Mouse (Mus musculus): ENCODE results near the gene Ngdn. TPM values are rescaled to one million over a fixed set of nuclear protein-coding genes. Genes with fewer than 3 reads are reported as not detected.
"Not testable (repeated sequence)": the region's sequence is repeated elsewhere in the genome, so short reads cannot be mapped to it uniquely, and the experiment has no call there.

Gene Ngdn
- polyA plus RNA-seq, 1 experiment from 2014 or later: 81.3 TPM

GRCm38 (mm10) chr14:54988882-54989281, 26.4 kb upstream of the Ngdn start:
- no peaks in the 10 kb centered on the region for H3K4me1 ChIP-seq
- H3K4me2 ChIP-seq (replicated peaks): no peak overlapping the region
- no peak overlapping the region for H3K9ac ChIP-seq
- H3K27ac ChIP-seq: no peak overlapping the region
- no peaks in the 10 kb centered on the region for H3K9me3 ChIP-seq
- no peak overlapping the region for H3K4me3 ChIP-seq
- ATAC-seq (ENCODE audit: insufficient number of reproducible peaks, insufficient read depth, low FRiP score, low TSS enrichment): no peak
- no peaks in the 10 kb centered on the region for H3K36me3 ChIP-seq
- 90% methylated on average over 13 of the region's 13 CpGs for WGBS
- 0 out of 2 replicates have a peak, but pooled peaks cover 4% of the 10 kb centered on the region for H3K27me3 ChIP-seq

DNA sequence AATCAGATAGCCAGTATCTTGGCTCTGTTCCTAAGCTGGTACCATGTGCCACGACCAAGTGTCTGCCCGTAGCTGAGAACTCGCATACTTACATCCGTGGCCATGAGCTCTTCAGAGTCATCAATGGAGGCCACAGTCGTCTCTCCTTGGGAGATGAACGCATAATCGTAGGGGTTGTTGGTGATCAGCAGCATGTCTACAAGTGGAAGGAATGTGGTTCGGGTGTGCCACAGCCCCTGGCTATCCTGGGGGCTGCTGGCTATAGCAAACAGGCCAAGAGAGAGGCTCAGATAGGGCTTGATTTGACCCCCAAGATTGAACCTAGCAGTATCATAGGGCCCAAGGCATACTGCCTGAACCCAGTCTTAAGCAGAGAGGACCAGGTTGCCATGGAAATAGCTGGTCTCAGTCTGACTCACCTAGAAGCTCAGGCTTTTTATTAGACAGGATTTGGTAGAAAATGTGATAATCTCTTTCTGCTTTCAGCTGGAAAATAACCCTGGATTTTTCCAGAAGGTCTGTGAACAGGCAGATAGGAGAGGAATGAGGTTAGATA, 25.3 kb upstream of the Ngdn start:
- H3K4me2 ChIP-seq (replicated peaks): no peak overlapping the region
- no peak overlapping the region for H3K27ac ChIP-seq
- H3K36me3 ChIP-seq: no peaks in the 10 kb centered on the region
- 85% methylated on average over 8 of the region's 8 CpGs for WGBS
- H3K9ac ChIP-seq: no peak overlapping the region
- 0 out of 2 replicates have a peak, but pooled peaks cover 1% of the 10 kb centered on the region for H3K27me3 ChIP-seq
- no peak overlapping the region for H3K4me3 ChIP-seq
- H3K9me3 ChIP-seq: no peaks in the 10 kb centered on the region
- ATAC-seq (ENCODE audit: insufficient number of reproducible peaks, insufficient read depth, low FRiP score, low TSS enrichment): no peak
- peaks cover 9% of the 10 kb centered on the region for H3K4me1 ChIP-seq

GRCm38 (mm10) chr14:54992196-54992595, 23.1 kb upstream of the Ngdn start:
- H3K36me3 ChIP-seq: no peaks in the 10 kb centered on the region
- no peak overlapping the region for H3K9ac ChIP-seq
- WGBS: 91% methylated on average over 10 of the region's 10 CpGs
- peaks cover 26% of the 10 kb centered on the region for H3K4me1 ChIP-seq
- no peak overlapping the region for H3K27ac ChIP-seq
- no peak overlapping the region for H3K4me3 ChIP-seq
- no peaks in the 10 kb centered on the region for H3K27me3 ChIP-seq
- no peak for ATAC-seq (ENCODE audit: insufficient number of reproducible peaks, insufficient read depth, low FRiP score, low TSS enrichment)
- H3K9me3 ChIP-seq: no peaks in the 10 kb centered on the region
- no peak overlapping the region for H3K4me2 ChIP-seq (replicated peaks)

- 65% methylated on average over 10 of the region's 10 CpGs for WGBS
- no peak overlapping the region for H3K9ac ChIP-seq
Observed at GRCm38 (mm10) chr14:54993636-54994035, 21.6 kb upstream of the Ngdn start.

DNA sequence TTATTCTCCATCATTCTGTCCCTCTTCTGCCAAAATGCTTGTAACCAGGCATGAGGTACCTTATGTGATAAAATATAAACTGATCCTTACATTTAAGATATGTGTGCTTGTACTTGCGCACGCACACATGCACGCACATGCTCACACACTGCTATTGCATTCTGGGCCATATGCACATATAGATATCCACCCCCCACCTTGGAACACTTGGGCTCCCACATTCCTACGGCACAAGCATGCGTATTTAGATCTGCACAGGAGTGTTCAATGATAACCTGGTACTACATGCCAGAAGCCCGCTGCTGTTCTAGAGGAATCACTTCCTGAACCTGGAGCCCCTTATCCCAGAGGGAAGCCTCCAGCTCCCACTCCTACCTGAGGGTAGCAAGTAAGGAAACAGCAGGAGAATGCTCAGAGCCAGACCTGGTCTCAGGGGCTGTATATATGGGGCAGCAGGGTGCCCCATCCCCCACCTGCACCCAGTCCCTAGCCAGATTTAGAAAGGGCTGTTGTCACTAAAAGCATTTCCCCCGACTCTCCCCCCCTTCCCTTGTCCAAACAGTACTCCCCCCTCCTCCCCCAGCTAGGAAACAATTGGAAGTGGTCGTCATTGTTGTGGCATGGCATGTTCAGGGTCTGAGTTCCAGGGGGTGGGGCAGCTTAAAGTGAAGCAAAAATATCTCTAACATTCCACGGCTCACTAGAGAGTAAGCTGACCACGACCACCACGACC, 21.0 kb upstream of the Ngdn start, which contains the start of gene Myh7:
TSS of gene Myh7 (minus strand) at position 491 of the 733 bp plus-strand sequence.
- Histone ChIP-seq H3K4me2 (replicated peaks) (no peak within 1 kb of the TSS), H3K4me1 (peaks cover 28% of the 10 kb centered on the region), H3K4me3 (no peak within 1 kb of the TSS), H3K36me3 (no peaks in the 10 kb centered on the region), H3K9ac (0 out of 2 replicates have a peak within 1 kb of the TSS, but pooled peaks have one; percentile 7), H3K27me3 (no peaks in the 10 kb centered on the region), H3K27ac (peak within 1 kb of the TSS; percentile 75), H3K9me3 (no peaks in the 10 kb centered on the region)
- WGBS: 55% methylated on average over 11 of the region's 11 CpGs
- ATAC-seq (ENCODE audit: insufficient number of reproducible peaks, insufficient read depth, low FRiP score, low TSS enrichment): no peak

More at GRCm38 (mm10) chr14:54993636-54994035, 21.6 kb upstream of the Ngdn start:
- Histone ChIP-seq H3K36me3 (no peaks in the 10 kb centered on the region), H3K4me1 (peaks cover 28% of the 10 kb centered on the region), H3K27me3 (no peaks in the 10 kb centered on the region), H3K4me2 (replicated peaks) (no peak overlapping the region), H3K4me3 (no peak overlapping the region), H3K27ac (no peak overlapping the region), H3K9me3 (no peaks in the 10 kb centered on the region)
- no peak for ATAC-seq (ENCODE audit: insufficient number of reproducible peaks, insufficient read depth, low FRiP score, low TSS enrichment)

GRCm38 (mm10) chr14:54994869-54995186, 20.4 kb upstream of the Ngdn start:
- no peak for ATAC-seq (ENCODE audit: insufficient number of reproducible peaks, insufficient read depth, low FRiP score, low TSS enrichment)
- H3K4me3 ChIP-seq: no peak overlapping the region
- no peaks in the 10 kb centered on the region for H3K9me3 ChIP-seq
- H3K27ac ChIP-seq: peak overlapping the region; percentile 75; the same call in 1 of the 2 replicates
- no peak overlapping the region for H3K4me2 ChIP-seq (replicated peaks)
- H3K4me1 ChIP-seq: peaks cover 28% of the 10 kb centered on the region
- no peak overlapping the region for H3K9ac ChIP-seq
- no peaks in the 10 kb centered on the region for H3K36me3 ChIP-seq
- H3K27me3 ChIP-seq: no peaks in the 10 kb centered on the region

- no peak overlapping the region for H3K9ac ChIP-seq
- H3K9me3 ChIP-seq: no peaks in the 10 kb centered on the region
- no peaks in the 10 kb centered on the region for H3K36me3 ChIP-seq
- H3K27ac ChIP-seq: peak overlapping the region; percentile 75
- peaks cover 28% of the 10 kb centered on the region for H3K4me1 ChIP-seq
- H3K27me3 ChIP-seq: no peaks in the 10 kb centered on the region
- 38% methylated on average over 14 of the region's 14 CpGs for WGBS
- H3K4me2 ChIP-seq (replicated peaks): no peak overlapping the region
- no peak overlapping the region for H3K4me3 ChIP-seq
- peak; percentile 19; the same call in 1 of the 2 replicates for ATAC-seq (ENCODE audit: insufficient number of reproducible peaks, insufficient read depth, low FRiP score, low TSS enrichment)
Observed at GRCm38 (mm10) chr14:54995457-54996138, 19.7 kb upstream of the Ngdn start.

GRCm38 (mm10) chr14:54996793-54997192, 18.5 kb upstream of the Ngdn start:
- peaks cover 28% of the 10 kb centered on the region for H3K4me1 ChIP-seq
- ATAC-seq (ENCODE audit: insufficient number of reproducible peaks, insufficient read depth, low FRiP score, low TSS enrichment): 0 out of 2 replicates have a peak, but pooled peaks have one; percentile 4
- no peak overlapping the region for H3K9ac ChIP-seq
- no peak overlapping the region for H3K4me3 ChIP-seq
- H3K27ac ChIP-seq: peak overlapping the region; percentile 75
- H3K9me3 ChIP-seq: no peaks in the 10 kb centered on the region
- no peaks in the 10 kb centered on the region for H3K27me3 ChIP-seq
- no peak overlapping the region for H3K4me2 ChIP-seq (replicated peaks)
- 56% methylated on average over 9 of the region's 9 CpGs for WGBS
- no peaks in the 10 kb centered on the region for H3K36me3 ChIP-seq

DNA sequence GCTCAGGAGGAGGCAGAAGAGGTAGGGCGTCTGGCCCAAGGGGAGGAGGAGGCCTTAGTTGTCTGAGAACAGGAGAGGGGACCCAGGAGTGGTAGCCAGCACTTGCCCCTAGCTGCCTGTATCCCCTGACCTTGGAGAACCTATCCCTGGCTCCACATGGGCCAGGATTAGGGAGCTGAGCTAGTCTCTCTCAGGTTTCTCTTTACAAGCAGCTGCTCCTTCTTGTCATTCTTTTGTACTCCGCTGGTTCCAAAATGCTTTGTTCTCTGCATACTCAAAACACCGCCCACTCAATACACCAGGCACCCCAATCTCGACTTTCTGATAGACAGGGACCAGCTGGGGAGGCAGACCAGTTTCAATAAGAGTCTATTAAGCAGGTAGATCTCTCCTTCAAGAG, 18.0 kb upstream of the Ngdn start:
- Histone ChIP-seq H3K9ac (no peak overlapping the region), H3K4me2 (replicated peaks) (no peak overlapping the region), H3K27ac (0 out of 2 replicates have a peak overlapping the region, but pooled peaks have one; percentile 75), H3K36me3 (no peaks in the 10 kb centered on the region), H3K4me3 (no peak overlapping the region), H3K4me1 (peaks cover 32% of the 10 kb centered on the region), H3K27me3 (no peaks in the 10 kb centered on the region), H3K9me3 (no peaks in the 10 kb centered on the region)
- WGBS: 45% methylated on average over 4 of the region's 4 CpGs
- 0 out of 2 replicates have a peak, but pooled peaks have one; percentile 18 for ATAC-seq (ENCODE audit: insufficient number of reproducible peaks, insufficient read depth, low FRiP score, low TSS enrichment)

DNA sequence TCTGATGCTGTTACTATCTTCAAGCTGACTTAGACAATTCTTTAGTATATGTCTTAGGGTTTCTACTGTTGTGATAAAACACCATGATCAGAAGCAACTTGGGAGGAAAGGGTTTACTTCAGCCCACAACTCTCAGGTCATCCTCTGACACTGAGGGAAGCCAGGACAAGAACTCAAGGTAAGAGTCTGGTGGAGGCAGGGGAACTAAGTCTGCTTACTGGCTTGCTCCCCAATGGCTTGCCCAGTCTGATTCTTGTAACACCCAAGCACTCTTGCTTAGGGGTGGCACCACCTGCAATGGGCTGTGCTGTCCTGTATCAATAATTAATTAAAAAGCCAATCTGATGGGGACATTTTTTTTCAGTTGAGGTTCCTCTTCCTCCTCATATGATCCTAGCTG, 16.6 kb upstream of the Ngdn start:
- no peaks in the 10 kb centered on the region for H3K36me3 ChIP-seq
- peaks cover 33% of the 10 kb centered on the region for H3K4me1 ChIP-seq
- H3K27ac ChIP-seq: no peak overlapping the region
- no peak for ATAC-seq (ENCODE audit: insufficient number of reproducible peaks, insufficient read depth, low FRiP score, low TSS enrichment)
- no peaks in the 10 kb centered on the region for H3K27me3 ChIP-seq
- H3K4me3 ChIP-seq: no peak overlapping the region
- H3K9ac ChIP-seq: no peak overlapping the region
- no peak overlapping the region for H3K4me2 ChIP-seq (replicated peaks)
- no peaks in the 10 kb centered on the region for H3K9me3 ChIP-seq

GRCm38 (mm10) chr14:54999868-55000267, 15.4 kb upstream of the Ngdn start:
- not testable (repeated sequence) for ATAC-seq (ENCODE audit: insufficient number of reproducible peaks, insufficient read depth, low FRiP score, low TSS enrichment); H3K27me3 ChIP-seq; H3K4me3 ChIP-seq; H3K9me3 ChIP-seq; H3K4me2 ChIP-seq (replicated peaks); H3K9ac ChIP-seq; H3K36me3 ChIP-seq; H3K27ac ChIP-seq
- WGBS: 87% methylated on average over 5 of the region's 5 CpGs
- peaks cover 30% of the 10 kb centered on the region for H3K4me1 ChIP-seq

- H3K4me2 ChIP-seq (replicated peaks): no peak overlapping the region
- no peaks in the 10 kb centered on the region for H3K36me3 ChIP-seq
- H3K4me1 ChIP-seq: peaks cover 21% of the 10 kb centered on the region
- 77% methylated on average over 6 of the region's 6 CpGs for WGBS
- no peaks in the 10 kb centered on the region for H3K9me3 ChIP-seq
- H3K9ac ChIP-seq: no peak overlapping the region
- no peaks in the 10 kb centered on the region for H3K27me3 ChIP-seq
- no peak overlapping the region for H3K27ac ChIP-seq
- no peak overlapping the region for H3K4me3 ChIP-seq
- no peak for ATAC-seq (ENCODE audit: insufficient number of reproducible peaks, insufficient read depth, low FRiP score, low TSS enrichment)
Observed at GRCm38 (mm10) chr14:55000814-55001213, 14.4 kb upstream of the Ngdn start.
